Mouse (Mus musculus) adipose tissue, adult 10 weeks (tissue): ENCODE data around the gene Serpini2. TPM values are rescaled to one million over a fixed set of nuclear protein-coding genes. Genes with fewer than 3 reads are reported as not detected.

Experiments used
- polyA plus RNA-seq: library from polyadenylated mRNA; stranded (reverse); fragments of 350-450 nt; fragmentation: Illumina TruSeq; extraction: RNeasy Lipid Tissue Mini Kit (QIAGEN cat#74804); gene quantifications from one replicate; pipeline ENCODE4 v1.2.3, GENCODE M21; 2014; ENCODE audit warnings: low read depth, low replicate concordance

The Serpini2 gene
- not detected for polyA plus RNA-seq

DNA sequence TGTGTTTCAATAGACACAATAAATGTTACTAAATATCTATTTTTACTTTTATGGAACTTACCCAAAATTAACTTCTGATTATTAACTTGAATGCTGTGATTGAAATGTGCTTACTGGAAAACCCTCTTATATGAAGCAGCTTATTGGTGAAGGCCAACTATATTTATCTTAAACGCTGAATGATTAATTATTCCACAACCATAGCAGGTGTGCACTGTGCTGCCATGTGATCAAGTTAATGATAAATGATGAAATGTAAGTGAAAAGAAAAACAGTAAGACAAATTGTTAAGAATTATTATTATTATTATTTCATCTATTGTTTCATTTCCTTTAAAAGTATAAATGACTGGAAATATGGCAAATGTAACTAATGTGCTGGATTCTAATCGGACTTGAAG lies at the start of gene Serpini2:
Gene Serpini2, minus strand, starts transcription at position 101 of the 400 bp plus-strand sequence.

Other genes with a start within 250 kb of the Serpini2 start
- 5.4 TPM for gene Zbbx, start 105.0 kb downstream of the Serpini2 start, polyA plus RNA-seq
- gene Wdr49, start 212.1 kb upstream of the Serpini2 start, polyA plus RNA-seq, result not detected